Mouse (Mus musculus): Measurements from ENCODE around the gene Clnk. TPM values are rescaled to one million over a fixed set of nuclear protein-coding genes. Genes with fewer than 3 reads are reported as not detected.
"Not testable (repeated sequence)": the region's sequence is repeated elsewhere in the genome, so short reads cannot be mapped to it uniquely, and the experiment has no call there.

The Clnk gene
- total RNA-seq (2021) = not detected
- long read RNA-seq, experiment 1 = 0 reads
- long read RNA-seq, experiment 2 = 0 reads

- no peak for DNase-seq
- intact Hi-C loops (cut with DNase I) = no loop called here
These were observed at the start of gene Clnk for GRCm38 (mm10) chr5:38876622-38877021. Gene Clnk, minus strand, starts transcription at chr5:38876812.

- DNase-seq = no peak
- intact Hi-C loops (cut with DNase I) = no loop called here
These were observed 28.7 kb upstream of the Clnk start for GRCm38 (mm10) chr5:38905271-38905670.

GRCm38 (mm10) chr5:38904528-38905044, 28.0 kb upstream of the Clnk start:
- intact Hi-C loops (cut with DNase I) = no loop called here
- no peak for DNase-seq

- intact Hi-C loops (cut with DNase I) = no loop called here
- peak in 1 of 2 experiments; percentile 8 for DNase-seq
These were observed 26.3 kb upstream of the Clnk start for GRCm38 (mm10) chr5:38902889-38903288.

GRCm38 (mm10) chr5:38899051-38899450, 22.4 kb upstream of the Clnk start:
- intact Hi-C loops (cut with DNase I) = no loop called here
- peak; percentile 21 to 26 for DNase-seq

- intact Hi-C loops (cut with DNase I) = no loop called here
- no peak for DNase-seq
These were observed 12.0 kb upstream of the Clnk start for GRCm38 (mm10) chr5:38888646-38889045.

GRCm38 (mm10) chr5:38886623-38887275, 10.1 kb upstream of the Clnk start:
- DNase-seq = no peak
- intact Hi-C loops (cut with DNase I) = no loop called here

- intact Hi-C loops (cut with DNase I); DNase-seq: not testable (repeated sequence)
These were observed 6.0 kb upstream of the Clnk start for GRCm38 (mm10) chr5:38882635-38883034.

- intact Hi-C loops (cut with DNase I) = no loop called here
- peak; percentile 17 for DNase-seq
These were observed 5.4 kb upstream of the Clnk start for GRCm38 (mm10) chr5:38881728-38882620.

GRCm38 (mm10) chr5:38881416-38881727, 4.8 kb upstream of the Clnk start:
- intact Hi-C loops (cut with DNase I) = no loop called here
- DNase-seq = no peak

GRCm38 (mm10) chr5:38879989-38880706, 3.5 kb upstream of the Clnk start:
- peak in 1 of 2 experiments; percentile 24 for DNase-seq
- intact Hi-C loops (cut with DNase I) = no loop called here

GRCm38 (mm10) chr5:38875403-38875802, 1.2 kb downstream of the Clnk start:
- intact Hi-C loops (cut with DNase I) = no loop called here

GRCm38 (mm10) chr5:38874931-38875330, 1.7 kb downstream of the Clnk start:
- intact Hi-C loops (cut with DNase I) = no loop called here
- DNase-seq = no peak

More at GRCm38 (mm10) chr5:38875403-38875802, 1.2 kb downstream of the Clnk start:
- DNase-seq = no peak

- intact Hi-C loops (cut with DNase I) = no loop called here
- DNase-seq = no peak
These were observed 3.7 kb downstream of the Clnk start for GRCm38 (mm10) chr5:38872906-38873305.

GRCm38 (mm10) chr5:38871591-38871990, 5.0 kb downstream of the Clnk start:
- intact Hi-C loops (cut with DNase I) = no loop called here

GRCm38 (mm10) chr5:38870485-38870884, 6.1 kb downstream of the Clnk start:
- intact Hi-C loops (cut with DNase I) = no loop called here
- no peak for DNase-seq

More at GRCm38 (mm10) chr5:38871591-38871990, 5.0 kb downstream of the Clnk start:
- no peak for DNase-seq

GRCm38 (mm10) chr5:38869976-38870375, 6.6 kb downstream of the Clnk start:
- intact Hi-C loops (cut with DNase I) = no loop called here
- no peak for DNase-seq

- no peak for DNase-seq
- intact Hi-C loops (cut with DNase I) = no loop called here
These were observed 12.0 kb downstream of the Clnk start for GRCm38 (mm10) chr5:38864624-38865023.

- DNase-seq = no peak
- intact Hi-C loops (cut with DNase I) = no loop called here
These were observed 13.6 kb downstream of the Clnk start for GRCm38 (mm10) chr5:38863029-38863428.

GRCm38 (mm10) chr5:38862288-38862985, 14.2 kb downstream of the Clnk start:
- intact Hi-C loops (cut with DNase I) = no loop called here
- no peak for DNase-seq

Measured in heart, postnatal 14 days (tissue).